Mouse (Mus musculus): ENCODE measurements around the gene Rgs2. TPM values are rescaled to one million over a fixed set of nuclear protein-coding genes. Genes with fewer than 3 reads are reported as not detected.

The Rgs2 gene
- polyA plus RNA-seq, 1 experiment from 2014 or later, result 90.4 TPM

DNA sequence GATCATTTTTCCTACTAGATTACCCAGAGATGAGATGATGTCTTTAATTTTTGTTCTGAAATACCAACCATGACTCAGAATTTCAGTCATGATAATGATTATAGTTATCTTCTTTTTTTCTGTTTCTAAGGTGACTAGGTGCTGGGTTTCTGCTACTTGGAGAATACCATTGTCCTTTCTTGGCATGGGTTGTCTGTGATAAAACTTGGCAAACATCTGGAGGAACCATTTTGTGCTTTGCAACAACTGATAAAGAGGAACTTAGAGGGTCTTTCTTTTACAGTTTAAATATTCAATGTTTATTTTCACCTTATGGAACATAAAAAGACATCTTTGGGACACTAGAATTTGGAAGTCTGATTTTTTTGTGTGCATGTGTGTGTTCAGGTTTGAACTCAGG, 10.0 kb upstream of the Rgs2 start:
- no peak for TF ChIP-seq CTCF (IDR thresholded peaks at IDR 0.05; ENCODE audit: low read depth)
- Histone ChIP-seq H3K4me2 (no peak overlapping the region), H3K36me3 (ENCODE audit: insufficient read depth) (no peaks in the 10 kb centered on the region), H3K27me3 (ENCODE audit: insufficient read depth, low read length) (no peaks in the 10 kb centered on the region), H3K4me3 (ENCODE audit: low read depth, low read length) (no peak overlapping the region), H3K9ac (no peak overlapping the region), H3K27ac (ENCODE audit: low read depth) (no peak overlapping the region), H3K9me3 (ENCODE audit: low read depth, low read length) (no peaks in the 10 kb centered on the region), H3K4me1 (ENCODE audit: insufficient read depth) (no peaks in the 10 kb centered on the region)
- no peak for DNase-seq
- no peak for ATAC-seq (ENCODE audit: insufficient read depth)

DNA sequence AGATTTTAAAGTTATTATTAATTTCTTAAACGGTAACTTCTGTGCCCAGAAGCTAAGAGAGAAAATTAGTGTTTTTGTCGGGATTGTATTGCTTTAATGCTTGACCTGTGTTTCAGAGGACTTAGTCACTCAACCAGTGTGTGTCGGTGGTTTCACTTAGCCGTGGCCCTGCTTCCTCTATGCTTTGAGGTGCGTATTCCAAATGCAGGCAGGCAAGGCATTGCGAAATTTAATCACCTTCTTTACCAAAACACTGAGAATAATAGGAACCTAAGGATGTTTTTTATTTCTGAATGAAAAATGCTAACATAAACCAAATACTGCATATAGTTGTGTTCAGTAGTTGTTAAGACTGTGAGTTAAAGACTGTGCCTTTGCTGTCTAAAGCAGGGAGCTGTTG, 3.4 kb upstream of the Rgs2 start:
- Histone ChIP-seq H3K27me3 (ENCODE audit: insufficient read depth, low read length) (no peaks in the 10 kb centered on the region), H3K36me3 (ENCODE audit: insufficient read depth) (peaks cover 2% of the 10 kb centered on the region; the same call in 1 of the 2 replicates), H3K27ac (ENCODE audit: low read depth) (no peak overlapping the region), H3K9ac (no peak overlapping the region), H3K4me2 (no peak overlapping the region), H3K4me1 (ENCODE audit: insufficient read depth) (no peaks in the 10 kb centered on the region; the same call in 1 of the 2 replicates), H3K9me3 (ENCODE audit: low read depth, low read length) (no peaks in the 10 kb centered on the region), H3K4me3 (ENCODE audit: low read depth, low read length) (no peak overlapping the region)
- TF ChIP-seq CTCF (IDR thresholded peaks at IDR 0.05; ENCODE audit: low read depth), result no peak
- ATAC-seq (ENCODE audit: insufficient read depth) (no peak), DNase-seq (no peak)
- WGBS, result 71% methylated on average over 6 of the region's 6 CpGs

DNA sequence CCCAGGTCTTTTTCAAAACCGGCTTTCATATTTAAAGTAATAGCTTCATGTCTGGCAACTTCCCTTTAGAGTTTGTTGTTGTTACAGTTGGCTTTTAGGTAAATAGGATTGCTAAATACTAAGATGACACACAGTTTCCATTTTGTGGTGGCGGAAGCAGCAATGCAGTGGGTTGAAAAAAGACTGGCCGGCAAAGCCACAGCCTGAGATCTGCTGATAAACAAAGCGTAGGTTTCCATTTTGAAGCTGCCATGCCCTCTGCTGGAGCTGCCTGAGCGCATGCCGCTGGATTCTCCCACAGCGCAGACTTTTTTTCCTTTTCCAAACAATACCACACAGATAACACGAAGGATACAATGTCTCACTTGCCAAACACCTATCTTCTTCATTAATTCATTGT, 2.6 kb upstream of the Rgs2 start:
- TF ChIP-seq CTCF (IDR thresholded peaks at IDR 0.05; ENCODE audit: low read depth), result peak; percentile 81
- under 1% methylated on average over 8 of the region's 8 CpGs for WGBS
- Histone ChIP-seq H3K9me3 (ENCODE audit: low read depth, low read length) (no peaks in the 10 kb centered on the region), H3K4me3 (ENCODE audit: low read depth, low read length) (peak overlapping the region; percentile 9; the same call in 1 of the 2 replicates), H3K4me2 (peak overlapping the region; percentile 54), H3K27ac (ENCODE audit: low read depth) (no peak overlapping the region), H3K9ac (no peak overlapping the region), H3K27me3 (ENCODE audit: insufficient read depth, low read length) (no peaks in the 10 kb centered on the region), H3K4me1 (ENCODE audit: insufficient read depth) (no peaks in the 10 kb centered on the region; the same call in 1 of the 2 replicates), H3K36me3 (ENCODE audit: insufficient read depth) (peaks cover 9% of the 10 kb centered on the region; the same call in 1 of the 2 replicates)
- ATAC-seq (ENCODE audit: insufficient read depth) (no peak), DNase-seq (peak; percentile 89)

DNA sequence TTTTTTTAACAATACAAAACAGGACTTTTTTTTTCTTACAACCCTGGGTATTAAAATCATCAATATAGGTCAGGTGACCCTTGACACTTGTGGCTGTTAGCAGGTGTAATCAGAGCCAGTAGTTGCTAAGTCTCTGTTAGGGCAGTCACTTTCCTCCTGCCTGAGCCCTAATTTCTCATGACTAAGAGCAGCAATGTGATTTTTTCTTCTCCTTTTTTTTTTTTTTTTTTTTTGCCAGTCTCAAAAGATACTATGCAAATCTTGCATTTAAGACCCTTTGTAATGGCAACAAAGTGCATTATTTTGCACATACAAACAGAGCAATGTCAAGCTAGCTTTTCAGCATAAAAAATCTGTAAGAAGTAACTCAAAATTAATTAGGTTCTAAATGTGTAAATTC, 1.7 kb upstream of the Rgs2 start:
- DNase-seq (no peak), ATAC-seq (ENCODE audit: insufficient read depth) (no peak)
- H3K4me1 ChIP-seq (ENCODE audit: insufficient read depth), result no peaks in the 10 kb centered on the region; the same call in 1 of the 2 replicates
- peaks cover 16% of the 10 kb centered on the region for H3K36me3 ChIP-seq (ENCODE audit: insufficient read depth)
- H3K4me3 ChIP-seq (ENCODE audit: low read depth, low read length), result no peak overlapping the region
- no peaks in the 10 kb centered on the region for H3K9me3 ChIP-seq (ENCODE audit: low read depth, low read length)
- H3K9ac ChIP-seq, result no peak overlapping the region
- no peak overlapping the region for H3K4me2 ChIP-seq
- no peak for TF ChIP-seq CTCF (IDR thresholded peaks at IDR 0.05; ENCODE audit: low read depth)
- H3K27me3 ChIP-seq (ENCODE audit: insufficient read depth, low read length), result no peaks in the 10 kb centered on the region
- H3K27ac ChIP-seq (ENCODE audit: low read depth), result no peak overlapping the region

DNA sequence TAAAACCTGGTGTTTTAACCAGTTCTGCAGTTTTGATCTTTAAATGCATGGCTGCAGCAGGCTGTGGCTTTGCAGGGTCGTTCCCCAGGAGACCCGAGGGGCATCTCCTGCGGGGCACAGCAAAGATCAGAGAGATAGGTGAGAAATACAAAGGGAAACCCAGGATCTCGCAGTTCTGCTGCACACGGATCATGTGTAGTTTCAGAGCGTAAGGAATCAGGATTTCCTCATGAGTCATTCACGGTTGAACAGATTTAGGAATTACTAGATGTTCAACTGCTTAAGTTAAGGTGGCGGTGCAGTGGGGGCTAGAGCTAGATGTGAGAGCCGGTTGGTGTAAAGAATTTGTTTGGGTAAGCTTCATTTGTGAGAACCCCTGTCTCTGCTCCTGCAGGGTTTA, 780 bp upstream of the Rgs2 start:
- 6% methylated on average over 9 of the region's 9 CpGs for whole genome bisulfite sequencing
- peak overlapping the region; percentile 47; the same call in 1 of the 2 replicates for H3K27ac ChIP-seq (ENCODE audit: low read depth)
- H3K9me3 ChIP-seq (ENCODE audit: low read depth, low read length), result no peaks in the 10 kb centered on the region
- H3K4me2 ChIP-seq, result peak overlapping the region; percentile 75
- H3K36me3 ChIP-seq (ENCODE audit: insufficient read depth), result peaks cover 16% of the 10 kb centered on the region
- DNase-seq (peak; percentile 46), ATAC-seq (ENCODE audit: insufficient read depth) (peak; percentile 4; the same call in 1 of the 2 replicates)
- peak overlapping the region; percentile 54 for H3K4me3 ChIP-seq (ENCODE audit: low read depth, low read length)
- H3K27me3 ChIP-seq (ENCODE audit: insufficient read depth, low read length), result no peaks in the 10 kb centered on the region
- H3K4me1 ChIP-seq (ENCODE audit: insufficient read depth), result no peaks in the 10 kb centered on the region; the same call in 1 of the 2 replicates
- no peak for TF ChIP-seq CTCF (IDR thresholded peaks at IDR 0.05; ENCODE audit: low read depth)
- H3K9ac ChIP-seq, result peak overlapping the region; percentile 46

DNA sequence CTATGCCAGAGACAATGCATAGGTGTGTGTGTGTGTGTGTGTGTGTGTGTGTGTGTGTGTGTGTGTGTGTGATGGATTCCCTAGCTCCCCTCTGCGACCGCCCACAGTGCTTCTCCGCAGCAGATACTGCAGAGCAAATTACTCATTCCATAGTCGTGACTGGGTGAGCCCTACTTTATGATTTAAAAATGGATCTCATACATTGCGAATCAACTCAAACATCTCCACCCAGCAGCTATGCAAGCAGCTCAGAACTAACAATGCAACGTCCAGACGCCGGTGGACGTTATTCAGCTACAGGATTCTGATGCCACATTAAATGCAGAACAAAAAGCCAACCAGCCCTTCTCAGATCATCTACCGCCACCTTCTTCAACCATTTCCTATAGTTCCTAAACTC, 545 bp downstream of the Rgs2 start:
- no peaks in the 10 kb centered on the region for H3K9me3 ChIP-seq (ENCODE audit: low read depth, low read length)
- ATAC-seq (ENCODE audit: insufficient read depth) (peak; percentile 7), DNase-seq (peak; percentile 55)
- H3K27me3 ChIP-seq (ENCODE audit: insufficient read depth, low read length), result no peaks in the 10 kb centered on the region
- H3K9ac ChIP-seq, result peak overlapping the region; percentile 60
- H3K4me2 ChIP-seq, result peak overlapping the region; percentile 75
- H3K36me3 ChIP-seq (ENCODE audit: insufficient read depth), result peaks cover 16% of the 10 kb centered on the region
- whole genome bisulfite sequencing, result 2% methylated on average over 10 of the region's 10 CpGs
- peak overlapping the region; percentile 26; the same call in 1 of the 2 replicates for H3K27ac ChIP-seq (ENCODE audit: low read depth)
- TF ChIP-seq CTCF (IDR thresholded peaks at IDR 0.05; ENCODE audit: low read depth), result no peak
- no peaks in the 10 kb centered on the region; the same call in 1 of the 2 replicates for H3K4me1 ChIP-seq (ENCODE audit: insufficient read depth)
- H3K4me3 ChIP-seq (ENCODE audit: low read depth, low read length), result peak overlapping the region; percentile 54

DNA sequence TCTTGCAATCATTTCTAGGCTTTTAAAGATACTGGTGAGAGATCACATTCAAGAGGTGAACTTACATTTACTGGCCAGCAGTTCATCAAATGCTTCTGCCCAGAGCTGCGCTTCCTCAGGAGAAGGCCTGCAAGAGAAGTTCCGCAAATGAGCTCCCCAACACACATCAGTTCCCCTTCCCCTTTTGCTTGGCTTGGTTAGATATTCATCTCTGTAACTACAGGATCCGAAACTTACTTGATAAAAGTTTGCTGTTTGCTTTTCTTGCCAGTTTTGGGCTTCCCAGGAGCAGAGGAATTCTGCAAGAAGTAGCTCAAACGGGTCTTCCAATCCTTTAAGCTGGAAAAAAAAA, 1.3 kb downstream of the Rgs2 start:
- Histone ChIP-seq H3K4me2 (peak overlapping the region; percentile 75), H3K9ac (peak overlapping the region; percentile 60), H3K27me3 (ENCODE audit: insufficient read depth, low read length) (no peaks in the 10 kb centered on the region), H3K9me3 (ENCODE audit: low read depth, low read length) (no peaks in the 10 kb centered on the region), H3K36me3 (ENCODE audit: insufficient read depth) (peaks cover 16% of the 10 kb centered on the region), H3K27ac (ENCODE audit: low read depth) (0 out of 2 replicates have a peak overlapping the region, but pooled peaks have one; percentile 46), H3K4me1 (ENCODE audit: insufficient read depth) (no peaks in the 10 kb centered on the region; the same call in 1 of the 2 replicates), H3K4me3 (ENCODE audit: low read depth, low read length) (peak overlapping the region; percentile 54)
- WGBS, result 61% methylated on average over 4 of the region's 4 CpGs
- no peak for TF ChIP-seq CTCF (IDR thresholded peaks at IDR 0.05; ENCODE audit: low read depth)
- no peak for ATAC-seq (ENCODE audit: insufficient read depth)
- DNase-seq, result no peak
